Mouse (Mus musculus) liver, adult (tissue): Measurements from ENCODE around the gene Clcn5.

ENCODE experiments used
- GATA4 ChIP-seq: IDR thresholded peaks from 2 replicates; pipeline ENCODE4 v1.6.1; 2014; ENCODE audit warnings: mild to moderate bottlenecking, low read length; ENCODE audit not compliant: insufficient replicate concordance

The Clcn5 gene

GRCm38 (mm10) chrX:7121618-7122280 lies 197.4 kb downstream of the Clcn5 start:
- no peak for TF ChIP-seq GATA4

- TF ChIP-seq GATA4: no peak
Observed at GRCm38 (mm10) chrX:7114885-7115284, 204.3 kb downstream of the Clcn5 start.
